Mouse (Mus musculus) heart, adult 2 months (tissue): Measurements from ENCODE around the gene Il1r1.

Experiments
- CTCF ChIP-seq: fragments of 200-600 bp; IDR thresholded peaks from 2 replicates; pipeline ENCODE4 v1.8.1; 2022; ENCODE audit warnings: antibody characterized with exemption, mild to moderate bottlenecking, moderate library complexity
- EP300 ChIP-seq: fragments of 200-500 bp; IDR thresholded peaks from 2 replicates; pipeline ENCODE4 v1.6.1; 2011; ENCODE audit warnings: low read depth, low read length, control low read depth; ENCODE audit not compliant: insufficient read depth
- POLR2A ChIP-seq: fragments of 200-500 bp; IDR thresholded peaks from 2 replicates; pipeline ENCODE4 v1.6.1; 2011; ENCODE audit warnings: mild to moderate bottlenecking, low read depth, low read length, control low read depth; ENCODE audit not compliant: insufficient read depth

- no peak for TF ChIP-seq CTCF
- no peak for TF ChIP-seq POLR2A
- TF ChIP-seq EP300, result no peak
These were observed 86.7 kb downstream of the Il1r1 start for GRCm38 (mm10) chr1:40311625-40312024.
